In genomic region chr5:151417421-151418038, GRCm38 (mm10) we compare ENCODE assay signal across 25 mouse cellular contexts. TPM values are rescaled to one million over a fixed set of nuclear protein-coding genes. Genes with fewer than 3 reads are reported as not detected.
DNase-seq lines count a peak whose midpoint lies in the region; ATAC-seq and TF ChIP-seq lines count a peak whose summit lies in the region.
"Had no signal": no experiment of that assay in that cellular context is flagged by ENCODE, and none has a peak within 500 bp of the region (broad histone marks: within the 10 kb centered on the region; RNA-seq: fewer than 3 reads in every experiment).

No protein-coding gene starts in this region.

- intact Hi-C loops in heart, postnatal 14 days (cut with DNase I) = no loop called here

- WGBS in liver, embryonic 13.5 days (ENCODE audit: insufficient replicate concordance) = 63% methylated on average over 2 of the region's 2 CpGs
- WGBS in intestine, embryonic 15.5 days = 54% methylated on average over 2 of the region's 2 CpGs
- 92% methylated on average over 2 of the region's 2 CpGs for WGBS in thymus, adult 2 months

- H3K9me3 ChIP-seq in liver, embryonic 13.5 days (replicated peaks) = no peaks in the 10 kb centered on the region
- H3K9me3 ChIP-seq in intestine, embryonic 15.5 days = no peaks in the 10 kb centered on the region
- H3K9me3 ChIP-seq: forebrain, embryonic 12.5 days; hindbrain, embryonic 15.5 days; lung, embryonic 15.5 days; midbrain, embryonic 15.5 days had no signal

- TF ChIP-seq POLR2A in testis, adult 2 months (IDR thresholded peaks at IDR 0.05; ENCODE audit: control insufficient read depth, low read depth, low read length) = no peak
- no peak for TF ChIP-seq POLR2A in thymus, adult 2 months (IDR thresholded peaks at IDR 0.05; ENCODE audit: control insufficient read depth, extremely low read depth, insufficient read depth, low read length, poor library complexity)

- H3K27me3 ChIP-seq in testis, adult 2 months (ENCODE audit: control insufficient read depth, insufficient read depth, low read length) = no peaks in the 10 kb centered on the region
- no peaks in the 10 kb centered on the region for H3K27me3 ChIP-seq in liver, embryonic 13.5 days
- no peaks in the 10 kb centered on the region for H3K27me3 ChIP-seq in intestine, embryonic 15.5 days (replicated peaks)
- no peaks in the 10 kb centered on the region for H3K27me3 ChIP-seq in thymus, adult 2 months (ENCODE audit: control insufficient read depth, insufficient read depth, low read length)
- H3K27me3 ChIP-seq: hindbrain, embryonic 15.5 days; lung, embryonic 15.5 days; midbrain, embryonic 15.5 days; Patski had no signal

- peak; percentile 63 for ATAC-seq in liver, embryonic 13.5 days (ENCODE audit: low read depth)
- ATAC-seq in intestine, embryonic 15.5 days = no peak
- ATAC-seq: activated CD4-positive, CD25-positive, alpha-beta regulatory T cell, adult 4 months; intestine, postnatal 0 days; Patski had no signal

- H3K4me2 ChIP-seq in liver, embryonic 13.5 days = peak overlapping the region; percentile 45
- no peak overlapping the region for H3K4me2 ChIP-seq in intestine, embryonic 15.5 days (replicated peaks)
- H3K4me2 ChIP-seq: forebrain, embryonic 12.5 days; hindbrain, embryonic 15.5 days; lung, embryonic 15.5 days; midbrain, embryonic 15.5 days had no signal

- peak overlapping the region; percentile 51 for H3K9ac ChIP-seq in liver, embryonic 13.5 days
- no peak overlapping the region for H3K9ac ChIP-seq in intestine, embryonic 15.5 days
- H3K9ac ChIP-seq: forebrain, embryonic 12.5 days; hindbrain, embryonic 15.5 days; lung, embryonic 15.5 days; midbrain, embryonic 15.5 days had no signal

- 0 out of 2 replicates have a peak overlapping the region, but pooled peaks have one; percentile 3 for H3K27ac ChIP-seq in testis, adult 2 months (ENCODE audit: control insufficient read depth, insufficient read depth, low read depth, low read length)
- peak overlapping the region; percentile 90 for H3K27ac ChIP-seq in liver, embryonic 13.5 days
- H3K27ac ChIP-seq in intestine, embryonic 15.5 days = no peak overlapping the region
- H3K27ac ChIP-seq in thymus, adult 2 months (ENCODE audit: control insufficient read depth, insufficient read depth, low read length) = no peak overlapping the region
- H3K27ac ChIP-seq: forebrain, embryonic 12.5 days; hindbrain, embryonic 15.5 days; kidney, postnatal 0 days; lung, embryonic 15.5 days; midbrain, embryonic 15.5 days had no signal

- DNase-seq in testis, postnatal 14 days (ENCODE audit: low spot score) = no peak
- DNase-seq in c-Kit-positive CD71-positive TER-119-positive erythroid progenitor cells, embryonic 14.5 days (ENCODE audit: low spot score) = peak; percentile 56
- peak; percentile 37 for DNase-seq in liver, embryonic 13.5 days
- no peak for DNase-seq in heart, postnatal 14 days
- DNase-seq in thymus, adult 2 months = no peak
- DNase-seq: cerebellum, adult 9-10 months; gastrocnemius, postnatal 25 days; right cerebral cortex, adult 18-20 months; thymus, postnatal 25 days had no signal

- H3K4me1 ChIP-seq in testis, adult 2 months (ENCODE audit: control insufficient read depth, insufficient read depth, low read length) = no peaks in the 10 kb centered on the region
- peaks cover 56% of the 10 kb centered on the region for H3K4me1 ChIP-seq in liver, embryonic 13.5 days (replicated peaks)
- peaks cover 5% of the 10 kb centered on the region; the same call in 1 of the 2 replicates for H3K4me1 ChIP-seq in intestine, embryonic 15.5 days (replicated peaks)
- no peaks in the 10 kb centered on the region for H3K4me1 ChIP-seq in thymus, adult 2 months (replicated peaks; ENCODE audit: control insufficient read depth, insufficient read depth, low read length)
- H3K4me1 ChIP-seq: hindbrain, embryonic 15.5 days had no signal

- no peak overlapping the region for H3K4me3 ChIP-seq in testis, adult 2 months (ENCODE audit: control insufficient read depth, low read depth, low read length)
- H3K4me3 ChIP-seq in liver, embryonic 13.5 days (replicated peaks) = 0 out of 2 replicates have a peak overlapping the region, but pooled peaks have one; percentile 3
- H3K4me3 ChIP-seq in intestine, embryonic 15.5 days (replicated peaks) = no peak overlapping the region
- H3K4me3 ChIP-seq in thymus, adult 2 months (ENCODE audit: control insufficient read depth, insufficient read depth, low read length) = no peak overlapping the region
- H3K4me3 ChIP-seq: forebrain, embryonic 12.5 days; hindbrain, embryonic 15.5 days; lung, embryonic 15.5 days; midbrain, embryonic 15.5 days had no signal

- H3K36me3 ChIP-seq in testis, adult 2 months (ENCODE audit: control insufficient read depth, insufficient read depth, low read length) = no peaks in the 10 kb centered on the region
- no peaks in the 10 kb centered on the region for H3K36me3 ChIP-seq in liver, embryonic 13.5 days
- H3K36me3 ChIP-seq in intestine, embryonic 15.5 days = no peaks in the 10 kb centered on the region
- no peaks in the 10 kb centered on the region for H3K36me3 ChIP-seq in thymus, adult 2 months (ENCODE audit: control insufficient read depth, insufficient read depth, low read length)
- H3K36me3 ChIP-seq: forebrain, embryonic 12.5 days; hindbrain, embryonic 15.5 days; lung, embryonic 15.5 days; midbrain, embryonic 15.5 days had no signal

- TF ChIP-seq CTCF in testis, adult 2 months (IDR thresholded peaks at IDR 0.05; ENCODE audit: control insufficient read depth, insufficient read depth, insufficient replicate concordance, low read depth, low read length) = no peak
- TF ChIP-seq CTCF in thymus, adult 2 months (IDR thresholded peaks at IDR 0.05; ENCODE audit: borderline replicate concordance, control insufficient read depth, extremely low read depth, insufficient read depth, low read length, poor library complexity) = no peak

RNA-seq across cellular contexts. Expression of gene Gm42906, which starts 10.4 kb away (rescaled TPM):
- polyA plus RNA-seq in testis, adult 2 months (2012; rRNA removed) = not detected in 2 replicates
- polyA plus RNA-seq in liver, embryonic 13.5 days (2015; fragmentation: Nextera tagmentation; extraction: Ambion mirVana) = not detected in 2 replicates
- total RNA-seq in heart, postnatal 14 days (2021) = 1 to 10 TPM in 1 of 2 experiments, not detected in 1; 2.4 TPM
- polyA plus RNA-seq in intestine, embryonic 15.5 days (2015; fragmentation: Nextera tagmentation; extraction: Ambion mirVana) = not detected in 2 replicates
- not detected in 2 replicates for polyA plus RNA-seq in thymus, adult 2 months (2012; rRNA removed)
- total RNA-seq: layer of hippocampus, adult 8-10 months; left cerebral cortex, adult 8-10 months had no signal
- polyA plus RNA-seq: activated CD4-positive, CD25-positive, alpha-beta regulatory T cell, adult 4 months; cortical plate, adult 2 months; embryonic facial prominence, embryonic 14.5 days; forebrain, embryonic 12.5 days; heart, postnatal 0 days; hindbrain, embryonic 15.5 days; intestine, postnatal 0 days; kidney, postnatal 0 days; limb, embryonic 11.5 days; lung, embryonic 15.5 days; midbrain, embryonic 15.5 days; Patski had no signal

Comparison
In these comparisons a context has a peak if more than half of its experiments do, and no peak if none do; other contexts are left out.
1. H3K27ac ChIP-seq: peak in testis, adult 2 months (single experiment) and liver, embryonic 13.5 days (single experiment); none in intestine, embryonic 15.5 days (single experiment) and thymus, adult 2 months (single experiment).
2. DNase-seq: peak in c-Kit-positive CD71-positive TER-119-positive erythroid progenitor cells, embryonic 14.5 days (single experiment) and liver, embryonic 13.5 days (single experiment); none in testis, postnatal 14 days (single experiment), heart, postnatal 14 days (0 of 2) and thymus, adult 2 months (single experiment).